Mouse (Mus musculus) lung, embryonic 14.5 days (tissue): Measurements from ENCODE around the gene Tctn3. TPM values are rescaled to one million over a fixed set of nuclear protein-coding genes. Genes with fewer than 3 reads are reported as not detected.

Experiments used
- ATAC-seq: fragments of 200-750 bp; cut with Nextera tagmentation; 2 replicates; pipeline ENCODE4 v1.8.0; 2017; ENCODE audit warnings: mild to moderate bottlenecking, moderate TSS enrichment, moderate library complexity; ENCODE audit not compliant: insufficient read depth
- DNase-seq: peaks from one replicate; pipeline ENCODE4 v3.0.0-alpha.2; 2015
- H3K27ac ChIP-seq: fragments of 300-500 bp; sonication (generic); 2 replicates; pipeline ENCODE4 v1.5.1; 2014; ENCODE audit warnings: low read depth, mild to moderate bottlenecking, moderate library complexity
- H3K27me3 ChIP-seq: fragments of 300-500 bp; sonication (generic); 2 replicates; pipeline ENCODE4 v1.6.1; 2014; ENCODE audit warnings: low read length, control low read depth; ENCODE audit not compliant: insufficient read depth
- H3K36me3 ChIP-seq: fragments of 300-500 bp; sonication (generic); 2 replicates; pipeline ENCODE4 v1.6.1; 2014; ENCODE audit warnings: control low read depth; ENCODE audit not compliant: insufficient read depth
- H3K4me1 ChIP-seq: fragments of 300-500 bp; sonication (generic); 2 replicates; pipeline ENCODE4 v1.6.1; 2014; ENCODE audit warnings: antibody characterized with exemption, control low read depth; ENCODE audit not compliant: insufficient read depth
- H3K4me2 ChIP-seq: fragments of 300-500 bp; sonication (generic); 2 replicates; pipeline ENCODE4 v1.6.1; 2014; ENCODE audit warnings: mild to moderate bottlenecking
- H3K4me3 ChIP-seq: fragments of 300-500 bp; sonication (generic); 2 replicates; pipeline ENCODE4 v1.5.1; 2014; ENCODE audit warnings: low read depth, low read length
- H3K9ac ChIP-seq: fragments of 300-500 bp; sonication (generic); 2 replicates; pipeline ENCODE4 v1.6.1; 2014
- H3K9me3 ChIP-seq: fragments of 300-500 bp; sonication (generic); 2 replicates; pipeline ENCODE4 v1.6.1; 2016; ENCODE audit warnings: low read depth, low read length, control low read depth
- CTCF ChIP-seq: IDR thresholded peaks from 2 replicates; pipeline ENCODE4 v1.5.1; 2016; ENCODE audit warnings: antibody characterized with exemption, low read depth
- WGBS: fragments of 180-500 bp; shearing (Covaris S2); extraction: QIAGEN DNeasy Blood & Tissue Kit; methylation state at CpG from one replicate; pipeline ENCODE4 v1.1.7; 2014; 5-methylcytosine and 5-hydroxymethylcytosine counted together
- polyA plus RNA-seq: library from polyadenylated mRNA; unstranded; fragments of >200 nt; fragmentation: Nextera tagmentation; extraction: Ambion mirVana; gene quantifications from 2 replicates; pipeline ENCODE4 v1.2.1, GENCODE M21; 2014

The Tctn3 gene
- polyA plus RNA-seq, 1 experiment from 2014 or later: 11.2 TPM

- WGBS: 82% methylated on average over 5 of the region's 5 CpGs
- peaks cover 14% of the 10 kb centered on the region for H3K4me1 ChIP-seq
- H3K4me3 ChIP-seq: no peak overlapping the region
- no peaks in the 10 kb centered on the region; the same call in 1 of the 2 replicates for H3K27me3 ChIP-seq
- H3K36me3 ChIP-seq: no peaks in the 10 kb centered on the region
- H3K9ac ChIP-seq: no peak overlapping the region
- DNase-seq (no peak), ATAC-seq (no peak)
- H3K27ac ChIP-seq: no peak overlapping the region
- no peak for TF ChIP-seq CTCF
- no peak overlapping the region for H3K4me2 ChIP-seq
- no peaks in the 10 kb centered on the region for H3K9me3 ChIP-seq
Observed at GRCm38 (mm10) chr19:40656207-40656606, 44.2 kb upstream of the Tctn3 start.

- H3K4me2 ChIP-seq: no peak overlapping the region
- DNase-seq (no peak), ATAC-seq (no peak)
- no peak overlapping the region for H3K9ac ChIP-seq
- peaks cover 14% of the 10 kb centered on the region for H3K4me1 ChIP-seq
- TF ChIP-seq CTCF: no peak
- H3K36me3 ChIP-seq: no peaks in the 10 kb centered on the region
- peak overlapping the region; percentile 54; the same call in 1 of the 2 replicates for H3K27ac ChIP-seq
- no peak overlapping the region for H3K4me3 ChIP-seq
- H3K27me3 ChIP-seq: no peaks in the 10 kb centered on the region
- 49% methylated on average over 5 of the region's 5 CpGs for WGBS
- H3K9me3 ChIP-seq: no peaks in the 10 kb centered on the region
Observed at GRCm38 (mm10) chr19:40650090-40650489, 38.1 kb upstream of the Tctn3 start.

GRCm38 (mm10) chr19:40647319-40648158, 35.5 kb upstream of the Tctn3 start:
- DNase-seq (peak; percentile 85), ATAC-seq (peak; percentile 58)
- peak overlapping the region; percentile 87 for H3K27ac ChIP-seq

GRCm38 (mm10) chr19:40646379-40646778, 34.3 kb upstream of the Tctn3 start:
- no peaks in the 10 kb centered on the region for H3K36me3 ChIP-seq
- DNase-seq (no peak), ATAC-seq (no peak)
- WGBS: 56% methylated on average over 6 of the region's 6 CpGs
- H3K27ac ChIP-seq: no peak overlapping the region
- H3K4me3 ChIP-seq: no peak overlapping the region
- H3K27me3 ChIP-seq: no peaks in the 10 kb centered on the region
- H3K9me3 ChIP-seq: no peaks in the 10 kb centered on the region
- H3K9ac ChIP-seq: no peak overlapping the region
- H3K4me2 ChIP-seq: no peak overlapping the region
- TF ChIP-seq CTCF: no peak
- H3K4me1 ChIP-seq: peaks cover 14% of the 10 kb centered on the region

More at GRCm38 (mm10) chr19:40647319-40648158, 35.5 kb upstream of the Tctn3 start:
- Histone ChIP-seq H3K27me3 (no peaks in the 10 kb centered on the region), H3K9me3 (no peaks in the 10 kb centered on the region), H3K4me1 (peaks cover 14% of the 10 kb centered on the region), H3K9ac (no peak overlapping the region), H3K36me3 (no peaks in the 10 kb centered on the region), H3K4me2 (peak overlapping the region; percentile 31; the same call in 1 of the 2 replicates), H3K4me3 (no peak overlapping the region)
- 31% methylated on average over 9 of the region's 9 CpGs for WGBS
- no peak for TF ChIP-seq CTCF

GRCm38 (mm10) chr19:40643846-40644245, 31.8 kb upstream of the Tctn3 start:
- Histone ChIP-seq H3K4me3 (no peak overlapping the region), H3K36me3 (no peaks in the 10 kb centered on the region), H3K27me3 (no peaks in the 10 kb centered on the region), H3K9me3 (no peaks in the 10 kb centered on the region), H3K9ac (no peak overlapping the region), H3K4me1 (peaks cover 11% of the 10 kb centered on the region), H3K4me2 (no peak overlapping the region), H3K27ac (no peak overlapping the region)
- TF ChIP-seq CTCF: no peak
- 63% methylated on average over 1 of the region's 1 CpGs for WGBS
- DNase-seq (no peak), ATAC-seq (no peak)

GRCm38 (mm10) chr19:40640799-40641198, 28.8 kb upstream of the Tctn3 start:
- TF ChIP-seq CTCF: no peak
- Histone ChIP-seq H3K4me3 (no peak overlapping the region), H3K27ac (no peak overlapping the region), H3K9me3 (no peaks in the 10 kb centered on the region), H3K36me3 (no peaks in the 10 kb centered on the region), H3K9ac (no peak overlapping the region), H3K4me2 (no peak overlapping the region), H3K27me3 (no peaks in the 10 kb centered on the region), H3K4me1 (no peaks in the 10 kb centered on the region)
- ATAC-seq: no peak
- 73% methylated on average over 2 of the region's 2 CpGs for WGBS
- no peak for DNase-seq

GRCm38 (mm10) chr19:40639729-40640304, 27.8 kb upstream of the Tctn3 start:
- WGBS: 82% methylated on average over 11 of the region's 11 CpGs
- no peaks in the 10 kb centered on the region for H3K4me1 ChIP-seq
- TF ChIP-seq CTCF: no peak
- H3K27ac ChIP-seq: no peak overlapping the region
- ATAC-seq (no peak), DNase-seq (no peak)
- H3K9me3 ChIP-seq: no peaks in the 10 kb centered on the region
- H3K4me3 ChIP-seq: no peak overlapping the region
- H3K27me3 ChIP-seq: no peaks in the 10 kb centered on the region
- no peak overlapping the region for H3K9ac ChIP-seq
- no peak overlapping the region for H3K4me2 ChIP-seq
- no peaks in the 10 kb centered on the region for H3K36me3 ChIP-seq
